Mouse (Mus musculus): ENCODE data around the gene Fat1. TPM values are rescaled to one million over a fixed set of nuclear protein-coding genes. Genes with fewer than 3 reads are reported as not detected.

Fat1 gene
- polyA plus RNA-seq, 1 experiment: 7.7 TPM

DNA sequence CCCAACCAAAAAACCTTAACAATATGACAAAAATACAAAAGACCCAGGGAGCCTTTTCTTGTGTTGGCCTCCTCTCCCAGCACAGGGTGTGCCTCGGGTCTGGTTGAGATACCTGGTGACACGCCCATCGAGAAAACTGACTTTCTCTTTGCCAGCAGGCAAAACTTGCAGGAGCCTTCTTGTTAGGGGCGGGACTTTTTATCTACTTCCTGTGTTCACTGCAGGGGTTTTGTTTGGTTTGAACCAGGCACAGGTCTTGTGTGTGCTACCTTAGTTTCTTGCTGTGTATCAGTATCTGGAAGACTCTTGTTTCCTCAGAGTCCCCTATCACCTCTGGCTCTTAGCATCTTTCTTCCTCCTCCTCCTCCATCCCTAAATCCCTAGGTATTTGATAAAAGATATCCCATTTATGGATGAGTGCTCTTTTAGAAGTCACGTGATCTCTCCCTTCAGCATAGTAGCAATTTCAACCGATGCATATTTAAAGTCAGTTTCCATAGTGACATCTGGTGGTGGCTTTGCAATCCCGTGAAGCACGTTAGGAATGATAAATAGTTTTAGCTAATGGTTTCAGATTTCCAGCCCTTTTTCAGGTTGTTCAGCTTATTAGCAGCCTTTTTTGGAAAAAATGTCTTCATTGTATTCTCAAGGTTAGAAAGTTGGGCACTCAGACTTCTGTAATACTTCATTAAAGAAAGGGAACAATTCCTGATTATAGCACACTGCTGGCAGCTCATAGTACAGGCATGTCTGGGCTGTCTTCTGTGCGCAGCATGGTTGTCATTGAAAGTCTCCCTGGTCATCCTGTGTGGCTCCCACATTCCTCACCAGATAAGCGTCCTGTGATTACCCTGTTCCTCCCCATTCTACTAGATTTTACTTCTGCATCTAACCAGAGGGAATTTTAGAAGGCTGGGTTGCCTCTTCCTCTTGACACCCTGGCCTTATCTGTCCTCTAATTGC lies 50.4 kb downstream of the Fat1 start:
- no peak for DNase-seq
- 38% methylated on average over 10 of the region's 10 CpGs for WGBS
- Histone ChIP-seq H3K4me1 (replicated peaks; ENCODE audit: control insufficient read depth, insufficient read depth, low read length) (no peaks in the 10 kb centered on the region), H3K27ac (ENCODE audit: control insufficient read depth, insufficient read depth, low read length) (no peak overlapping the region), H3K36me3 (ENCODE audit: control insufficient read depth, insufficient read depth, low read length) (no peaks in the 10 kb centered on the region), H3K4me3 (ENCODE audit: control insufficient read depth, insufficient read depth, low read length) (no peak overlapping the region), H3K27me3 (ENCODE audit: control insufficient read depth, insufficient read depth, low read length) (no peaks in the 10 kb centered on the region)
- TF ChIP-seq POLR2A (IDR thresholded peaks at IDR 0.05; ENCODE audit: control insufficient read depth, extremely low read depth, insufficient read depth, low read length, poor library complexity): no peak
- TF ChIP-seq CTCF (IDR thresholded peaks at IDR 0.05; ENCODE audit: borderline replicate concordance, control insufficient read depth, extremely low read depth, insufficient read depth, low read length, poor library complexity): no peak

DNA sequence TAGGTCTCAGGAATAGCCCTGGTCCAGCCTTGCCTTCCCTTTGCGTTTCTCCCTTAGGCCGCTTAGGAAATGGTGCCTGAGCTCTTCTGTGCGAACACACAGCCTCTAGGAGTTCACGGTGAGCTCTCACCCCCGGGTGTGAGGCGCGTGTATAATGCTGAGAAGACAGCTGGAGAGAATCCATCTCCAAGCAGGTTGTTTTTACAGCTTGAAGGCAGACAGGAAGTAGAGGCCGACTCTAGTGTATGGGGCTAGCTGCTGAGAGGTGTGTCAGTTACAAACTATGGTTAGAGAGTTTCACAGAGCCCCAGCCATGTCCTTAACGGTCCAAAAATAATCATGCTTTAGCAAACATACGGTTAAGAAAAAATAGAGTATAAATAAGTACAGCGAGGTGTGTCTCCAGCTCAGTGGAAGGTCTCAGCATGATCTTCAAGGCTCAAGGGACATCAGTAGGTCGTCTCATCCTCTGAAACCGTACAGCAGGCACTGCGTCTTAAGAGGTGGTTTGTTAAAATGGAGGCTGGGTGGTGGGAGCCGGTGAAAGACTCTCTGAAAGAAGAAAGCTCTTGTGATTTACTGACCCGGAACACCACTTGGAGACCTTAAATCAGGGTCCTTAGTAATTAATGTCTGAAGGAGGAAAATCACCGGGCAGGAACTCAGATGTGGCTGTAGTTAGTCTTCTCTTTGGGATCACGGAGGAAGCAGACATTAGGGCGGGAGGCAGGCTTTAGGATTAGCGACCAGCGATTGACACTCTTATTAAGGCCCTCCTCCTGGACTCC lies 56.6 kb downstream of the Fat1 start:
- Histone ChIP-seq H3K27me3 (ENCODE audit: control insufficient read depth, insufficient read depth, low read length) (no peaks in the 10 kb centered on the region), H3K27ac (ENCODE audit: control insufficient read depth, insufficient read depth, low read length) (no peak overlapping the region), H3K4me3 (ENCODE audit: control insufficient read depth, insufficient read depth, low read length) (no peak overlapping the region), H3K36me3 (ENCODE audit: control insufficient read depth, insufficient read depth, low read length) (no peaks in the 10 kb centered on the region), H3K4me1 (replicated peaks; ENCODE audit: control insufficient read depth, insufficient read depth, low read length) (no peaks in the 10 kb centered on the region)
- no peak for DNase-seq
- 48% methylated on average over 21 of the region's 21 CpGs for WGBS
- TF ChIP-seq CTCF (IDR thresholded peaks at IDR 0.05; ENCODE audit: borderline replicate concordance, control insufficient read depth, extremely low read depth, insufficient read depth, low read length, poor library complexity) (no peak), POLR2A (IDR thresholded peaks at IDR 0.05; ENCODE audit: control insufficient read depth, extremely low read depth, insufficient read depth, low read length, poor library complexity) (no peak)

DNA sequence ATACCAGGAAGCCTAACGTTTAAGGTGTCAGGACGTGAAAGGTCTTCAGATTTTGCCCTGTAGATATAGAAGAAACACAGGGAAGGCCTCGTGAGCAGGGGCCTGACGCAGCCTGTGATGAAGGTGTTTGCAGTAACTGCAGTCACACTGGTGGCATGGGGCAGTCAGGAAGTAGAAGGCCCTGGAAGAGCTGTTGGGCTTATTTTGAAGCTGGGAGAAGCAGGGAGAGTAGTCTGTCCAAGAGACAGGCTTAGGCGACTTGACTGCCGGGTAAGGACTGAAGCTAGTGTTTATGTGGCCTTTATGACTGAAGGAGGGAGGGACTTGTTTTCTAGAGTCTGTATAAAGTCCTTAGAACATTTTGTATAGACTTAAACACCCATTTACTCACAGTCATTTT lies 57.4 kb downstream of the Fat1 start:
- Histone ChIP-seq H3K4me1 (replicated peaks; ENCODE audit: control insufficient read depth, insufficient read depth, low read length) (no peaks in the 10 kb centered on the region), H3K36me3 (ENCODE audit: control insufficient read depth, insufficient read depth, low read length) (no peaks in the 10 kb centered on the region), H3K27me3 (ENCODE audit: control insufficient read depth, insufficient read depth, low read length) (no peaks in the 10 kb centered on the region), H3K27ac (ENCODE audit: control insufficient read depth, insufficient read depth, low read length) (no peak overlapping the region), H3K4me3 (ENCODE audit: control insufficient read depth, insufficient read depth, low read length) (no peak overlapping the region)
- whole genome bisulfite sequencing: 72% methylated on average over 6 of the region's 6 CpGs
- TF ChIP-seq POLR2A (IDR thresholded peaks at IDR 0.05; ENCODE audit: control insufficient read depth, extremely low read depth, insufficient read depth, low read length, poor library complexity) (no peak), CTCF (IDR thresholded peaks at IDR 0.05; ENCODE audit: borderline replicate concordance, control insufficient read depth, extremely low read depth, insufficient read depth, low read length, poor library complexity) (no peak)
- DNase-seq: no peak

DNA sequence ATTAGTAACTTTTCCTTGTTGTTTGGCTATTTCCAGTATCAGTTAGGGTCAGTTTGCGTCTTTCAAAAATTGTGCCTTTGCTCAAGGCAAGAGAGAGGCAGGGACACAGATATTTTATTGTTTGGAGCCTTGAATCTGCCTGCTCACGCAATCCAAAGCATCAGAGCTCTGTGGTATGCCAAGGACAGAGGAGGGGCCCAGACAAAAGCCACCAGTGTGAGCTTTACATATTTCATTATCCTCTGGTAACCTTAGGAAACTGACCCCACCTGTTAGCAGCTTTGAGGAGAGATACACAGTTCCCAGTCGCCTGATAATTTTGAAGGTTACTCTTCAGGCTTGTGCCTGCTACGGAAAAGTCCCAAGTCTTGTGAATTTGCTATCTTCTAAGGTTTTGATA lies 58.1 kb downstream of the Fat1 start:
- Histone ChIP-seq H3K36me3 (ENCODE audit: control insufficient read depth, insufficient read depth, low read length) (no peaks in the 10 kb centered on the region), H3K27me3 (ENCODE audit: control insufficient read depth, insufficient read depth, low read length) (no peaks in the 10 kb centered on the region), H3K27ac (ENCODE audit: control insufficient read depth, insufficient read depth, low read length) (no peak overlapping the region), H3K4me1 (replicated peaks; ENCODE audit: control insufficient read depth, insufficient read depth, low read length) (no peaks in the 10 kb centered on the region), H3K4me3 (ENCODE audit: control insufficient read depth, insufficient read depth, low read length) (no peak overlapping the region)
- DNase-seq: no peak
- TF ChIP-seq CTCF (IDR thresholded peaks at IDR 0.05; ENCODE audit: borderline replicate concordance, control insufficient read depth, extremely low read depth, insufficient read depth, low read length, poor library complexity) (no peak), POLR2A (IDR thresholded peaks at IDR 0.05; ENCODE audit: control insufficient read depth, extremely low read depth, insufficient read depth, low read length, poor library complexity) (no peak)
- 81% methylated on average over 4 of the region's 4 CpGs for WGBS

DNA sequence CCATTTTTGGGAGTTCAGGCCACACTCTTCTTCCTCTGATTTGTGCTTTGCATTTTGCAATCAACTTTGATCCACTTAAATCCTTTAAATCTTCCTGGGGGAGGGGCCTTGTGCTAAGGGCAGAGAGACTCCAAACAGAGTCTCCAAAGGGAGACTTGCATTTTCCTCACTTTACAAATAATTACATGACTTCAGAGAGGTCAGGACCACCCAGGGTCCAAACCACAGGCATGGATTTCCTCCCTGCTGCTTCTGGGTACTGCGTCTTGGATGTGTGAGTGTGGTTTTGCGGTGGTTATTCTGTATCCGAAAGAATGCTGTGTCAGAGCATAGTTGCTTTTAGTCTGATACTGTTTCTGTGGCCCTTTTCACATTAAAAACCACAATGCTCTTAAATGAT lies 61.2 kb downstream of the Fat1 start:
- no peak for DNase-seq
- no peaks in the 10 kb centered on the region for H3K27me3 ChIP-seq (ENCODE audit: control insufficient read depth, insufficient read depth, low read length)
- H3K36me3 ChIP-seq (ENCODE audit: control insufficient read depth, insufficient read depth, low read length): no peaks in the 10 kb centered on the region
- no peak overlapping the region for H3K27ac ChIP-seq (ENCODE audit: control insufficient read depth, insufficient read depth, low read length)
- H3K4me1 ChIP-seq (replicated peaks; ENCODE audit: control insufficient read depth, insufficient read depth, low read length): no peaks in the 10 kb centered on the region
- WGBS: 34% methylated on average over 3 of the region's 3 CpGs
- H3K4me3 ChIP-seq (ENCODE audit: control insufficient read depth, insufficient read depth, low read length): no peak overlapping the region
- no peak for TF ChIP-seq POLR2A (IDR thresholded peaks at IDR 0.05; ENCODE audit: control insufficient read depth, extremely low read depth, insufficient read depth, low read length, poor library complexity)
- no peak for TF ChIP-seq CTCF (IDR thresholded peaks at IDR 0.05; ENCODE audit: borderline replicate concordance, control insufficient read depth, extremely low read depth, insufficient read depth, low read length, poor library complexity)

DNA sequence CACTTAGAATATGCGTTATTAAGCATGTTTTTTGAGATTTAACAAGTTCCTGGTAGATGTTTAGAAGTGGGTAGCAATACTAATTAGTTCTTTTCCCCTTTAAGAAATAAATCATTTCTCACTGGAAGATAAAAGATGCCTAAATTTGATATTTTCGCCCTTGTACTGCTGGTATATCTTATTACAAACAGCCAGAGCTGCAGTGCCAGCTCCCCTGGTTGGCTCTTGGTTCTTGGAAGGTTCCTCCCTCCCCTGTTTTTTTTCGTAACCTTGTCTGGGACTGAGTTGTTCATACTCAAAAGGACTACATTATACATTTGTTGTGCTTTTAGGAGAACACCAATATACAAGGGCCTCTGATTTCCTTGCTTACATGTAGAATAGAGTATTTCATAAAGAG lies 62.1 kb downstream of the Fat1 start:
- Histone ChIP-seq H3K36me3 (ENCODE audit: control insufficient read depth, insufficient read depth, low read length) (no peaks in the 10 kb centered on the region), H3K4me3 (ENCODE audit: control insufficient read depth, insufficient read depth, low read length) (no peak overlapping the region), H3K27ac (ENCODE audit: control insufficient read depth, insufficient read depth, low read length) (no peak overlapping the region), H3K4me1 (replicated peaks; ENCODE audit: control insufficient read depth, insufficient read depth, low read length) (no peaks in the 10 kb centered on the region), H3K27me3 (ENCODE audit: control insufficient read depth, insufficient read depth, low read length) (no peaks in the 10 kb centered on the region)
- no peak for TF ChIP-seq CTCF (IDR thresholded peaks at IDR 0.05; ENCODE audit: borderline replicate concordance, control insufficient read depth, extremely low read depth, insufficient read depth, low read length, poor library complexity)
- TF ChIP-seq POLR2A (IDR thresholded peaks at IDR 0.05; ENCODE audit: control insufficient read depth, extremely low read depth, insufficient read depth, low read length, poor library complexity): no peak
- WGBS: 81% methylated on average over 3 of the region's 3 CpGs
- DNase-seq: no peak
